Mouse (Mus musculus): ENCODE data around the gene Synpo2.

DNA sequence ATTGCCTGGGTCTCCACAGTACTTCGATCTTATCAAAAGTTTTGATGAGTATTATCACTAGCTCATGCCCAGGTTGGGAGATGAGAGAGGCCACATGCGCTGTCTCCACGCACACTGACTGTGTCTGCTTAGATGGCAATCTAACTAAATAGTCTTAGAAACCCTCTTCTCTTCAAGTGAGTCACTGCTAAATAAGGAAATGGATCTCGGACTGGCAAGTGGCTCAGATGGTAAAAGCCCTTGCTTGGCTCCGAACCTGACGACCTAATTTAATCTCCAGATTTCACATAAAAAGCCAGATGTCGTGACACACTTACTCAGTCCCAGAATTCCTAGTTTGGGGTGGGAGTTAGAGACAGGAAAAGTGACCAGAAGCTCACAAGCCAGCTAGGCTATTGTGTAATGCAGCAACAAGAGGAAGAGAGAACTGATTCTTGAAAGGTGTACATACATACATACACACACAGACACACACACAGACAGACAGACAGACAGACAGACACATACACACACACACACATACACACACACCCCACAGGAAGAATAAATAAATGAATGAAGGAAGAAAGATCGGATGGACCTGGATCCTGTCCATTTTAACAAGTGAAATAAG, 85.3 kb downstream of the Synpo2 start:
- TF ChIP-seq POLR2A (IDR thresholded peaks at IDR 0.05; ENCODE audit: borderline replicate concordance, low read depth, low read length) = no peak
- no peak for TF ChIP-seq CTCF (IDR thresholded peaks at IDR 0.05; ENCODE audit: low read depth, low read length)

Data from bone marrow macrophage, adult 2 months (primary cell).